Mouse (Mus musculus): Measurements from ENCODE around the gene Mapk3.
"Not testable (repeated sequence)": the region's sequence is repeated elsewhere in the genome, so short reads cannot be mapped to it uniquely, and the experiment has no call there.

Mapk3 gene

GRCm38 (mm10) chr7:126759672-126760390 is 430 bp downstream of the Mapk3 start:
- no peak for DNase-seq (ENCODE audit: low spot score)

- no peak for DNase-seq (ENCODE audit: low spot score)
Observed at GRCm38 (mm10) chr7:126760391-126760802, 996 bp downstream of the Mapk3 start.

- no peak for DNase-seq (ENCODE audit: low spot score)
Observed at GRCm38 (mm10) chr7:126760956-126761355, 1.6 kb downstream of the Mapk3 start.

GRCm38 (mm10) chr7:126761529-126762067 is 2.2 kb downstream of the Mapk3 start:
- no peak for DNase-seq (ENCODE audit: low spot score)

- no peak for DNase-seq (ENCODE audit: low spot score)
Observed at GRCm38 (mm10) chr7:126762471-126763008, 3.1 kb downstream of the Mapk3 start.

GRCm38 (mm10) chr7:126765540-126765939 is 6.1 kb downstream of the Mapk3 start:
- no peak for DNase-seq (ENCODE audit: low spot score)

GRCm38 (mm10) chr7:126766201-126766600 is 6.8 kb downstream of the Mapk3 start, which contains the start of gene Gdpd3:
Gene Gdpd3 (plus strand): TSS chr7:126766334.
- no peak for DNase-seq (ENCODE audit: low spot score)

GRCm38 (mm10) chr7:126767001-126767400 is 7.6 kb downstream of the Mapk3 start:
- DNase-seq (ENCODE audit: low spot score) = no peak

- no peak for DNase-seq (ENCODE audit: low spot score)
Observed at GRCm38 (mm10) chr7:126770784-126771183, 11.4 kb downstream of the Mapk3 start.

GRCm38 (mm10) chr7:126773351-126773750 is 13.9 kb downstream of the Mapk3 start:
- no peak for DNase-seq (ENCODE audit: low spot score)

- no peak for DNase-seq (ENCODE audit: low spot score)
Observed at GRCm38 (mm10) chr7:126774463-126774862, 15.1 kb downstream of the Mapk3 start.

- DNase-seq (ENCODE audit: low spot score) = no peak
Observed at GRCm38 (mm10) chr7:126775185-126775977, 16.0 kb downstream of the Mapk3 start.

GRCm38 (mm10) chr7:126775978-126776234 is 16.5 kb downstream of the Mapk3 start:
- DNase-seq (ENCODE audit: low spot score) = no peak

GRCm38 (mm10) chr7:126776598-126777057 is 17.2 kb downstream of the Mapk3 start, which contains the start of gene Ypel3:
Gene Ypel3 (plus strand): TSS chr7:126776955.
- peak; percentile 94 for DNase-seq (ENCODE audit: low spot score)

GRCm38 (mm10) chr7:126777476-126777875 is 18.1 kb downstream of the Mapk3 start:
- DNase-seq (ENCODE audit: low spot score) = no peak

GRCm38 (mm10) chr7:126778147-126778546 is 18.7 kb downstream of the Mapk3 start:
- DNase-seq (ENCODE audit: low spot score) = no peak

- not testable (repeated sequence) for DNase-seq (ENCODE audit: low spot score)
Observed at GRCm38 (mm10) chr7:126779101-126779500, 19.7 kb downstream of the Mapk3 start.

GRCm38 (mm10) chr7:126779983-126780970 is 20.9 kb downstream of the Mapk3 start:
- no peak for DNase-seq (ENCODE audit: low spot score)

- DNase-seq (ENCODE audit: low spot score) = no peak
Observed at GRCm38 (mm10) chr7:126780971-126781635, 21.7 kb downstream of the Mapk3 start, which contains the start of gene Tbx6. Gene Tbx6 (plus strand): TSS chr7:126781483.

GRCm38 (mm10) chr7:126781661-126782370 is 22.4 kb downstream of the Mapk3 start:
- no peak for DNase-seq (ENCODE audit: low spot score)
